Mouse (Mus musculus) myocyte (in vitro differentiated cells): ENCODE measurements around the gene Nav3.

ENCODE experiments used
- CEBPB ChIP-seq: IDR thresholded peaks from 2 replicates; pipeline ENCODE4 v1.6.1; 2011; ENCODE audit warnings: mild to moderate bottlenecking, moderate library complexity; ENCODE audit not compliant: poor library complexity, insufficient read depth, severe bottlenecking
- E2F4 ChIP-seq: IDR thresholded peaks from one replicate; pipeline ENCODE4 v1.6.1; 2011; ENCODE audit warnings: mild to moderate bottlenecking, control low read depth, moderate library complexity; ENCODE audit not compliant: insufficient read depth
- MAX ChIP-seq: IDR thresholded peaks from one replicate; pipeline ENCODE4 v1.6.1; 2011; ENCODE audit warnings: low read depth, mild to moderate bottlenecking, control low read depth
- MYOD1 ChIP-seq, 3 experiments: IDR thresholded peaks; one replicate each; pipeline ENCODE4 v1.6.1; 2011; ENCODE audit warnings: control low read depth in 2 of 3, low read depth in 2 of 3, mild to moderate bottlenecking in 2 of 3, moderate library complexity in 1 of 3; ENCODE audit not compliant: insufficient read length in 2 of 3, control insufficient read depth in 1 of 3
- MYOG ChIP-seq, 3 experiments: IDR thresholded peaks; one replicate each; pipeline ENCODE4 v1.6.1; 2011; ENCODE audit warnings: control low read depth in 2 of 3, low read depth in 2 of 3, mild to moderate bottlenecking in 2 of 3; ENCODE audit not compliant: insufficient read length in 2 of 3, control insufficient read depth in 1 of 3, insufficient read depth in 1 of 3
- POLR2A ChIP-seq: IDR thresholded peaks from one replicate; pipeline ENCODE4 v1.6.1; 2011; ENCODE audit warnings: low read depth, mild to moderate bottlenecking, control low read depth, moderate library complexity; ENCODE audit not compliant: insufficient read length
- POLR2AphosphoS2 ChIP-seq: IDR thresholded peaks from one replicate; pipeline ENCODE4 v1.6.1; 2011; ENCODE audit warnings: low read depth, control low read depth; ENCODE audit not compliant: insufficient read length
- REST ChIP-seq: IDR thresholded peaks from one replicate; pipeline ENCODE4 v1.6.1; 2011; ENCODE audit warnings: mild to moderate bottlenecking, control low read depth, moderate library complexity; ENCODE audit not compliant: insufficient read depth, insufficient read length
- SRF ChIP-seq: IDR thresholded peaks from one replicate; pipeline ENCODE4 v1.6.1; 2011; ENCODE audit warnings: low read depth; ENCODE audit not compliant: control insufficient read depth, insufficient read length
- TCF12 ChIP-seq: IDR thresholded peaks from one replicate; pipeline ENCODE4 v1.6.1; 2011; ENCODE audit warnings: mild to moderate bottlenecking, control low read depth; ENCODE audit not compliant: poor library complexity, insufficient read depth, severe bottlenecking
- TCF3 ChIP-seq: IDR thresholded peaks from one replicate; pipeline ENCODE4 v1.6.1; 2011; ENCODE audit warnings: low read depth, control low read depth; ENCODE audit not compliant: insufficient read length

GRCm38 (mm10) chr10:109921368-109921767, 534.6 kb downstream of the Nav3 start:
- no peak for TF ChIP-seq POLR2A
- no peak for TF ChIP-seq E2F4
- no peak for TF ChIP-seq CEBPB
- TF ChIP-seq MYOG (IDR thresholded peaks at IDR 0.05; ENCODE audit: control insufficient read depth in 1 of 3, insufficient read depth in 1 of 3, insufficient read length in 2 of 3, low read depth in 2 of 3) = no peak
- no peak for TF ChIP-seq POLR2AphosphoS2
- TF ChIP-seq MAX = no peak
- no peak for TF ChIP-seq TCF12
- TF ChIP-seq REST = no peak
- no peak for TF ChIP-seq TCF3
- no peak for TF ChIP-seq MYOD1 (IDR thresholded peaks at IDR 0.05; ENCODE audit: control insufficient read depth in 1 of 3, insufficient read length in 2 of 3, low read depth in 2 of 3)
- no peak for TF ChIP-seq SRF
